Mouse (Mus musculus): ENCODE measurements around the gene Crygc. TPM values are rescaled to one million over a fixed set of nuclear protein-coding genes. Genes with fewer than 3 reads are reported as not detected.
A peak's percentile ranks its signal among the peaks of the same experiment; 100 is the strongest.
"Not testable (repeated sequence)": the region's sequence is repeated elsewhere in the genome, so short reads cannot be mapped to it uniquely, and the experiment has no call there.

The Crygc gene
- total RNA-seq, 2 experiments from 2014 or later, result not detected

DNA sequence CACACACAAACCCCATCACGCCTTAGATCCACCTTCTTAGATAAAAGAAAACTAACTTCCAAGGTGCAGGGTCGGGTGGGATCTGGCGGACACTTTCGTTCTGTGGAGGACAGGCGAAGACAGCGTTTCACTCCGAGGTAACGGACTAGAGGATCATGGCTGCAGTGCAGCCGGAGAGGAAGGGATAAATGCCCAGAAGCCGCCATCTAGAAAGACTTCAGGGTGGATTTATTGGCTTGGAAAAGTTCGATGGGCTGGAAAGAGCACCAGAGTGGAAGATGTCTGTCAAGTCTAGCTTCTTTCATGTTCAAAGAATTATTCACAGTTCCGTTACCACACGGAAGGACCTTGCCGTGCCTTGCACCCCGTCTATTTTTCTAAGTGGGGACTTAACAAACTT is 9.3 kb downstream of the Crygc start:
- intact Hi-C loops (cut with DNase I), result no loop called here
- no peak for DNase-seq

DNA sequence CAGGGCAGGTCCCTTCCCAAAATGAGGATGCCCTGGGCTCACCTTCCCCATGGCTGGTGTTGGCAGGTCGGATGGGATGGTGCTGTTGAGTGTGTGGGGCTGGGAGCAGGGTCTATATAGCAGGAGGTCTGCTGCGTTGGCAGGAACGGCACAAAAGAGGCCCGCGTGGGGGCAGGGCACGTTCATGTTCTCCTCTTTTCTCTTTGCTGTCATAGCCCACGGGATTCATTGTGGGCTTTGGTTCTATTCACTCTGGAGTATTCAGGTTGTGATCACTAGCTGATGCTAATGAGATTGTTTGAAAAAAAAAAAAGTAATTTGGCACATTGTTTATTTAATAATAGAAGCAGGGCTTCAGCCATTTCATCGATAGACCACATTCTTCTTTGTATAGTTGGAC is 10.1 kb downstream of the Crygc start, which contains the start of gene Crygd:
TSS of gene Crygd (minus strand) at position 101 of the 400 bp plus-strand sequence.
- intact Hi-C loops (cut with DNase I), result no loop called here
- DNase-seq, result no peak

DNA sequence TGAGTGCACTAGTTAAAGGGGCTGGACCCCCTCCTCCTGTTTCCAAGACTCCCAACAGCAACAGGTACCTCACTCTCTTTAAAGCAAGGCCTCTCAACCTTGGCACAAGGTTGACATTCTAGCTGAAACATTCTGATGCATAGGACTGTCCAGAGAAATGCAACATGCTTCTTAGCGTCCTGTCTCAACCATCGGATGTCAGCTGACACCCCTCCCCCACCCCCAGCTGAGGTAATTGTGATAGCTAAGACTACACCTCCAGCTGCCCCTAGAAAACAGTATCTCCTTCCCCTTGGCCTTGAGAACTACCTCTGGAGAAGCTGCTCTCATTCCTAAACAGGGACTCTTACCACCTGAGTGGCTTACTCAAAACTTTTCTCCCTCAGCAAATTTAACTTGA is 21.3 kb downstream of the Crygc start:
- no peak for DNase-seq
- intact Hi-C loops (cut with DNase I), result no loop called here

DNA sequence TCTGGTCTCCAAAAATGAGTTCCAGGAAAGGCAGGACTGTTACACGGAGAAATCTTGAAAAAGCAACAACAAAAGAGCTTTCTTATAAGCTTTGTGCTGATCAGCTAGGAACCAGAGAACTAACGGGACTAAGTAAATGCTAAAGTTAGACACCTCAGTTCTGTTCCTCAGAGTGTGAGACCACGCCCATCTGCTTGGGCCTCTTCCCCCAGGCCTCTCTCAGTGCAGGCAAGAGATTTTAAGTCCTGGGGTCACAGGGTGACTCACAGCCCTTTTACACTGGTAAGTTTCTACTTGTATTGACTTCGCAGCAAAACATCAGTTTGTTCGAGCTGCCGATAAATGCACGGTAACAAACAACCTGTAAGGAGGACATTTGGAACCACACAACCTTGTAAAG is 21.8 kb downstream of the Crygc start:
- no peak for DNase-seq
- intact Hi-C loops (cut with DNase I), result no loop called here

DNA sequence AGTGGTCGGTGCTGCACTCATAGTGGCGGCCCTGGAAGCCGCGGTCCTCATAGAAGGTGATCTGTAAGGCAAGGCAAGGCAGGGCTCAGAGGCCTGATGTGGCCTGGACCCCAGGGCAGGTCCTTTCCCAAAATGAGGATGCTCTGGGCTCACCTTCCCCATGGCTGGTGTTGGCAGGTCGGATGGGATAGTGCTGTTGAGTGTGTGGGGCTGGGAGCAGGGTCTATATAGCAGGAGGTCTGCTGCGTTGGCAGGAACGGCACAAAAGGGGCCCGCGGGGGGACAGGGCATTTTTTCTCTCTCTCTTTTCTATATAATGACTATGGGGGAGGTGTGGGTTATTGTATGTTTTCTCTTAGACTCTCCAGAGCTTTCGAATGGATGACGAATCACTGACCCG is 22.5 kb downstream of the Crygc start, which contains the start of gene Cryge:
TSS of gene Cryge (minus strand) at position 198 of the 400 bp plus-strand sequence.
- DNase-seq; intact Hi-C loops (cut with DNase I): not testable (repeated sequence)

DNA sequence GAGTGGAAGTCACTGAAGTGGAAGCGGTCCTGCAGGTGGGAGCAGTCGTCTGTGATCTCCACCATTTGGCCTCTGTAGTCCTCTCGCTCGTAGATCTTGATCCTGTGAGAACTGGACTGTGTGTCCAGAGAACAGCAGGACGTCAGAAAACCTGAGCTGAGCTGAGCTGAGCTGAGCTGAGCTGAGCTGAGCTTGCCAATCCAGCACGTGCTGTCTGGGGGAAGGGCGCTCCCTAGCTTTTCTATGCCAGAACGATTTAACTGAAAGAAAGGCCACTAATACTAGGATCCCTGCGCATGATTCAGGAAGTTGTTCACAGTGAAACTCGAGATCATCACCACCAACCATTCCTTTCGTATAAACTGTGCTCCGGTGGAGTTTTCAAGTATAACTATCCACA is 24.7 kb downstream of the Crygc start:
- no peak for DNase-seq
- intact Hi-C loops (cut with DNase I), result no loop called here

GRCm38 (mm10) chr1:65046401-65047109 is 26.9 kb downstream of the Crygc start:
- intact Hi-C loops (cut with DNase I), result loop anchor here (2.0 kb wide), 1 partner anchor 132 kb away; no protein-coding TSS in a partner anchor

DNA sequence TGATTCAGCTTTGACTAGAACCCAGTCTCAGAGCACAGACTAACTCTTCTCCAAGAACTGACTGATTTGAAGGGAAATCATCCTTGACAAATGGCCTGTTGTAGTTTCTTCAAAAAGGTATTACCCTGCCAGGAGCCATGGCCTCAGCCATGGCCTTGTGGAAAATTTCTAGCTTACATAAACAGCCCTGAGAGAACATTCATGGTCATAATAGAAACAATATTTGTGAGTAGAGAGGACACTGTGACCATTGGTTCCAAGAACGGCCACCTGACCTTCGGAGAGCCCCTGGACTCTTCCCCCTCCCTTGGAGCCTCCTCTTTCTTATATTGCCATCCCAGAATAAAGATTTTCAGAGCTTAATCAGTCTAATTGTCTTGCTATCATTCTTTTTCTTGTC is 30.1 kb downstream of the Crygc start:
- no peak for DNase-seq
- intact Hi-C loops (cut with DNase I), result no loop called here

More at GRCm38 (mm10) chr1:65046401-65047109, 26.9 kb downstream of the Crygc start:
- DNase-seq, result peak; percentile 3 to 15

DNA sequence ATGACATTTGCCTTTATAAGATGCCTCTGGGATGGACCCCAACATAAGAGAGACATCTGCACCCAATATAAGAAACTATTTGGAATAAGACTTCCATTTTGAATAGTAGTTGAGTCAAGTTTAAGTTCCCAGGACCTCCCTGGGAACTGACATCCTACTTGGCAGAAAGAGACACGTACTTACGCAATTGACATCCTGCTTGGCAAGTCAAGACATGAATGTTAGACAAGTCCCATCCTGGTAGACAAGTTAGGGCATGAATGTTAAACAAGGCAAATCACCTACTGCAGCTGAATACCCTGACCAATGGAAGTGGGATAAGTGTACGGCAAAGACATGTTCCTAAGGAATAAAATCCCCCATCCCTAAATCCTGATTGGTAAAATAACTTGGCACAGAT is 31.7 kb downstream of the Crygc start:
- no peak for DNase-seq
- intact Hi-C loops (cut with DNase I), result no loop called here

DNA sequence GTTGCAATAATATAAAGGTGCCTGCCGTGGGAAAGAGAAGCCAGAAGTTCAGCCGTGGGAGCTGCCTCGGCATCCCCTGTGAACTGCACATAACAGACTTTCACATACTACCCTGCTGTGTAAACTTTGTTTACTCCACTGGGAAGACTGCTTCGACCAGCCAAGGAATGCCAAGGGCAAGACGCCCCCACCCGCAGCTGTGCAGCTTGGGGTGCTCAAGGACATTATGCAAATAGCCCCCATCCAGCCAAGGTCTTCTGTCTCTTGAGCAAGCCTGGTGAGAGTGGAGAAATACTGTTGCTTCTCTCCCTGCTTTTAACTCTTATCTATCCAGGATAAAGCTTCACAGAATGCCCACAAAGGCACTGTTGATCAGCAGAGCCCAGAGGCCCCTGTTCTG is 32.7 kb downstream of the Crygc start:
- DNase-seq, result no peak
- intact Hi-C loops (cut with DNase I), result no loop called here

- intact Hi-C loops (cut with DNase I), result no loop called here
- DNase-seq, result no peak
Observed at GRCm38 (mm10) chr1:65039679-65040078, 33.8 kb downstream of the Crygc start.

GRCm38 (mm10) chr1:65037542-65037941 is 35.9 kb downstream of the Crygc start:
- intact Hi-C loops (cut with DNase I), result no loop called here
- DNase-seq, result no peak

DNA sequence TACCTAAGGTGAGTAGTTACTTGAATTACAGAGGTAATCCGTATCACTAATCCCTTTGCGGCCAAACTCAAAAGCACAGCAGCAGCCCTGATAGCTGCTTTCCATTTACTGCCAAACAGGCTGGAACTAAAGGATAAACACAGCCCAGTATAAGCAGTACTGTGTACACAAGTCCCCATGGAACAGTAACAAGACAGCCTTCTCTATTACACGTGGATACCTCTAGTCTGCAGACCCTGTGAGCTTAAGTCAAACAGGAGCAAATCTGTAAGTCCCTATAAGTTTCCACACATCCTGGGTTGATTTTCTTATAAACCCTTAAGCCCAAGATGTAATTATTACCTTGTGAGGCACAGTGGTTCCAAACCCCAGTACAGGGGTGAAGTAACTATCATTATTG is 38.0 kb downstream of the Crygc start:
- intact Hi-C loops (cut with DNase I), result no loop called here

DNA sequence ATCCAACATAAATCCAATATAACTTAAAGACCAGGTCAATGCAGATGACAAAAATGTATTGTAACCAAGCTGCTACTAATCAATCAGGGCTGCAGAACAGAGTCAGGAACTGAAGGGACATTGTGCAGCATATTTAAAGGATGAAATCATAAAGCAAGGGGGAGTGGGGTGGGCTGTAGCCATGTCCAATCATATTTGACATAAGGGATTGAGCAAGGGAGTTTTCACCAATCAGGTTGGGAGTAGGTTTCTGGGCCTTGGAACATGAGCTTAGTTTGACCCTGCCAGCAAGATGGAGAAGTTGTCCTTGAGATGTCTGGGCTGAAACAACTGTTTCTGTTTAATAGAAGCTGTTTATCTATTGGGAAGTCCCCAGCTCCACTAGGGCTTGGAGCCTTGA is 40.8 kb downstream of the Crygc start, which contains the start of gene Akr1cl:
TSS of gene Akr1cl (minus strand) at position 119 of the 400 bp plus-strand sequence.
- intact Hi-C loops (cut with DNase I), result no loop called here

More for the DNA sequence above, 38.0 kb downstream of the Crygc start:
- no peak for DNase-seq

DNA sequence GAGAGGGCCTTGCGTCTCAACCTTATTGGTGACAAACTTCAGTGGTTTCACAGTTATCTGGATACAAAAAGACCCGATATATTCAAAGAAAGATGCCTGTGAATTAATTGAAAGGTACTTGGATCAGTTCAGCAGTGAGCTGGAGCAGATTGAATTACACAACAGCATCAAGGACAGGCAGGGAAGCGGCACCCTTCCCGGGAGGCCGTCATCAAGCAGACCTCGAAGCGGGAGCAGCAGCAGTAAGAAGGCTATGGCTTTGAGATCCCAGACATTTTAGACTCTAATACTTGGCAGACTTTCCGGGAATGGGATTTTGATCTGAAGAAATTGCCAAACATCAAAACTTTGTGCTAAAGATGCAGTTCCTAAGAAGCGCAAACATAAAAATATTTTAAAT is 45.3 kb downstream of the Crygc start:
- DNase-seq, result no peak
- intact Hi-C loops (cut with DNase I), result no loop called here

More for the DNA sequence above, 40.8 kb downstream of the Crygc start, which contains the start of gene Akr1cl:
- no peak for DNase-seq

Other genes with a start within 250 kb of the Crygc start
- 1 to 10 TPM; 7.5 to 8.6 TPM for gene Plekhm3, start 116.9 kb downstream of the Crygc start, total RNA-seq (2021)
- not detected for gene Akr1cl, start 40.9 kb downstream of the Crygc start, total RNA-seq (2021)
- gene Cryge, start 22.5 kb downstream of the Crygc start, total RNA-seq (2021), result not detected
- gene Crygd, start 10.2 kb downstream of the Crygc start, total RNA-seq (2021), result not detected
- not detected for gene Crygb, start 8.6 kb upstream of the Crygc start, total RNA-seq (2021)
- gene Cryga, start 29.7 kb upstream of the Crygc start, total RNA-seq (2021), result not detected
- gene Gm28845, start 45.9 kb upstream of the Crygc start, total RNA-seq (2021), result not detected
- not detected for gene D630023F18Rik, start 49.5 kb upstream of the Crygc start, total RNA-seq (2021)
- 100 to 1,000 TPM in 1 of 2 experiments, 10 to 100 TPM in 1; 88.6 to 114 TPM for gene Idh1, start 112.8 kb upstream of the Crygc start, total RNA-seq (2021)
- gene Pikfyve, start 113.0 kb upstream of the Crygc start, total RNA-seq (2021), result 10 to 100 TPM; 11.4 to 12.4 TPM
- gene Pth2r, start 208.4 kb upstream of the Crygc start, total RNA-seq (2021), result not detected